Comparison of ENCODE assay signal across 7 mouse cellular contexts in genomic region chrX:162759251-162760114, GRCm38 (mm10). TPM values are rescaled to one million over a fixed set of nuclear protein-coding genes. Genes with fewer than 3 reads are reported as not detected.
DNase-seq lines count a peak whose midpoint lies in the region; ATAC-seq and TF ChIP-seq lines count a peak whose summit lies in the region.

No protein-coding gene starts in this region.

- peak; percentile 14 for DNase-seq in hindbrain, postnatal 0 days (ENCODE audit: low spot score)
- DNase-seq in left cerebral cortex, postnatal 25 days (ENCODE audit: low spot score in 2 of 2) = peak; percentile 45 to 87

- peak overlapping the region; percentile 90 for H3K27ac ChIP-seq in ES-Bruce4 (ENCODE audit: insufficient read depth, low read length)
- H3K27ac ChIP-seq in forebrain, embryonic 15.5 days (replicated peaks) = peak overlapping the region; percentile 93
- H3K27ac ChIP-seq in hindbrain, postnatal 0 days = peak overlapping the region; percentile 94
- H3K27ac ChIP-seq in stomach, embryonic 16.5 days (ENCODE audit: low read length) = peak overlapping the region; percentile 93

- intact Hi-C loops in left cerebral cortex, postnatal 25 days (cut with DNase I) = loop anchor here (1.0 to 5.0 kb wide), 2 partner anchors 24 to 237 kb away; no protein-coding TSS in a partner anchor

- peak; percentile 87 for TF ChIP-seq EP300 in ES-Bruce4 (IDR thresholded peaks at IDR 0.05; ENCODE audit: insufficient read depth, low read depth, low read length)

- TF ChIP-seq CTCF in ES-Bruce4 (IDR thresholded peaks at IDR 0.05; ENCODE audit: low read depth, low read length) = no peak
- TF ChIP-seq CTCF in hindbrain, postnatal 0 days (IDR thresholded peaks at IDR 0.05; ENCODE audit: low read depth) = no peak

- H3K36me3 ChIP-seq in ES-Bruce4 (ENCODE audit: control insufficient read depth, insufficient read depth, low read length, poor library complexity, severe bottlenecking) = peaks cover 17% of the 10 kb centered on the region
- no peaks in the 10 kb centered on the region for H3K36me3 ChIP-seq in forebrain, embryonic 15.5 days
- H3K36me3 ChIP-seq in hindbrain, postnatal 0 days (ENCODE audit: insufficient read depth, low read length) = no peaks in the 10 kb centered on the region
- H3K36me3 ChIP-seq in stomach, embryonic 16.5 days (ENCODE audit: control insufficient read depth, insufficient read depth, low read length) = no peaks in the 10 kb centered on the region

- no peaks in the 10 kb centered on the region for H3K27me3 ChIP-seq in ES-Bruce4 (ENCODE audit: control insufficient read depth, insufficient read depth, low read length, poor library complexity, severe bottlenecking)
- no peaks in the 10 kb centered on the region for H3K27me3 ChIP-seq in forebrain, embryonic 15.5 days
- no peaks in the 10 kb centered on the region for H3K27me3 ChIP-seq in hindbrain, postnatal 0 days (ENCODE audit: insufficient read depth, low read length)
- no peaks in the 10 kb centered on the region for H3K27me3 ChIP-seq in stomach, embryonic 16.5 days (ENCODE audit: control insufficient read depth, insufficient read depth, low read length)

- H3K4me2 ChIP-seq in forebrain, embryonic 15.5 days (replicated peaks) = peak overlapping the region; percentile 46
- peak overlapping the region; percentile 45 for H3K4me2 ChIP-seq in hindbrain, postnatal 0 days (ENCODE audit: low read depth, low read length)
- H3K4me2 ChIP-seq in stomach, embryonic 16.5 days (ENCODE audit: low read depth, low read length) = peak overlapping the region; percentile 46

- H3K4me1 ChIP-seq in ES-Bruce4 (ENCODE audit: control insufficient read depth, insufficient read depth, low read length) = peaks cover 7% of the 10 kb centered on the region
- peaks cover 17% of the 10 kb centered on the region for H3K4me1 ChIP-seq in forebrain, embryonic 15.5 days
- no peaks in the 10 kb centered on the region for H3K4me1 ChIP-seq in hindbrain, postnatal 0 days (ENCODE audit: insufficient read depth, low read length)
- no peaks in the 10 kb centered on the region for H3K4me1 ChIP-seq in stomach, embryonic 16.5 days (ENCODE audit: control insufficient read depth, insufficient read depth, low read length)

- 33% methylated on average over 22 of the region's 32 CpGs for WGBS in forebrain, embryonic 15.5 days
- 35% methylated on average over 31 of the region's 32 CpGs for WGBS in hindbrain, postnatal 0 days
- WGBS in stomach, embryonic 16.5 days = 23% methylated on average over 32 of the region's 32 CpGs

- peak overlapping the region; percentile 79 for H3K9ac ChIP-seq in ES-Bruce4 (ENCODE audit: low read depth, poor library complexity, severe bottlenecking)
- peak overlapping the region; percentile 55 for H3K9ac ChIP-seq in forebrain, embryonic 15.5 days (replicated peaks)
- peak overlapping the region; percentile 48; the same call in 1 of the 2 replicates for H3K9ac ChIP-seq in hindbrain, postnatal 0 days (replicated peaks; ENCODE audit: low read length)
- peak overlapping the region; percentile 73 for H3K9ac ChIP-seq in stomach, embryonic 16.5 days (ENCODE audit: low read length)

- H3K9me3 ChIP-seq in ES-Bruce4 (replicated peaks; ENCODE audit: control insufficient read depth, insufficient read depth, low read length, poor library complexity, severe bottlenecking) = no peaks in the 10 kb centered on the region
- H3K9me3 ChIP-seq in forebrain, embryonic 15.5 days = no peaks in the 10 kb centered on the region
- H3K9me3 ChIP-seq in hindbrain, postnatal 0 days (ENCODE audit: low read length) = no peaks in the 10 kb centered on the region
- H3K9me3 ChIP-seq in stomach, embryonic 16.5 days (replicated peaks; ENCODE audit: control insufficient read depth, low read length) = no peaks in the 10 kb centered on the region

- H3K4me3 ChIP-seq in ES-Bruce4 (ENCODE audit: low read depth, low read length) = peak overlapping the region; percentile 65
- H3K4me3 ChIP-seq in forebrain, embryonic 15.5 days = peak overlapping the region; percentile 75
- H3K4me3 ChIP-seq in hindbrain, postnatal 0 days (ENCODE audit: low read length) = peak overlapping the region; percentile 60
- H3K4me3 ChIP-seq in stomach, embryonic 16.5 days (replicated peaks; ENCODE audit: low read length) = peak overlapping the region; percentile 37

- peak; percentile 19 for ATAC-seq in activated CD4-positive, CD25-positive, alpha-beta regulatory T cell, adult 4 months
- ATAC-seq in forebrain, embryonic 15.5 days (replicated peaks) = no peak
- ATAC-seq in hindbrain, postnatal 0 days = no peak
- ATAC-seq in megakaryocyte progenitor cell, adult 5-6 weeks (replicated peaks; ENCODE audit: poor library complexity) = 0 out of 2 replicates have a peak, but pooled peaks have one; percentile 11
- ATAC-seq in stomach, embryonic 16.5 days (ENCODE audit: insufficient read depth, low FRiP score) = no peak

- TF ChIP-seq POLR2A in ES-Bruce4 (IDR thresholded peaks at IDR 0.05; ENCODE audit: insufficient read depth, low read length) = no peak

RNA-seq across cellular contexts. Expression of gene Rbbp7, which starts 0.7 kb away (rescaled TPM):
- polyA plus RNA-seq in ES-Bruce4 (2011; ENCODE audit: insufficient read depth, insufficient read length, low read depth, missing spikeins) = 525 and 560 TPM in 2 replicates
- 100 to 1,000 TPM; 173 to 192 TPM for polyA plus RNA-seq in activated CD4-positive, CD25-positive, alpha-beta regulatory T cell, adult 4 months (2017; shearing (Covaris generic))
- polyA plus RNA-seq in forebrain, embryonic 15.5 days (2015; fragmentation: Nextera tagmentation; extraction: Ambion mirVana) = 229 and 233 TPM in 2 replicates
- 97.1 and 112 TPM in 2 replicates for total RNA-seq in hindbrain, postnatal 0 days (2014; rRNA removed)
- 254 TPM in 2 replicates for polyA plus RNA-seq in hindbrain, postnatal 0 days (2015; fragmentation: Nextera tagmentation; extraction: Ambion mirVana)
- total RNA-seq in left cerebral cortex, postnatal 25 days (2021) = 100 to 1,000 TPM; 135 to 145 TPM
- 354 and 385 TPM in 2 replicates for total RNA-seq in megakaryocyte progenitor cell, adult 5-6 weeks (2015)
- total RNA-seq in megakaryocyte progenitor cell, adult 5-6 weeks (2017) = 267 and 297 TPM in 2 replicates
- polyA plus RNA-seq in stomach, embryonic 16.5 days (2015; fragmentation: Nextera tagmentation; extraction: Ambion mirVana) = 590 and 591 TPM in 2 replicates

Comparison
In these comparisons a context has a peak if more than half of its experiments do, and no peak if none do; other contexts are left out.
1. ATAC-seq: peak in activated CD4-positive, CD25-positive, alpha-beta regulatory T cell, adult 4 months (single experiment) and megakaryocyte progenitor cell, adult 5-6 weeks (single experiment); none in forebrain, embryonic 15.5 days (single experiment), hindbrain, postnatal 0 days (single experiment) and stomach, embryonic 16.5 days (single experiment).
2. Peak in every context shown above with its lines, with median percentiles within 50 percentile points of each other: H3K27ac ChIP-seq, H3K4me3 ChIP-seq, H3K9ac ChIP-seq and H3K4me2 ChIP-seq.